Mouse (Mus musculus) spleen, postnatal 10 days (tissue): ENCODE measurements around the gene Gltp.

Experiments
- DNase-seq, 2 experiments: peaks; one replicate each; pipeline ENCODE4 v3.0.0; 2021 to 2022; ENCODE audit warnings: low spot score in 2 of 2

The Gltp gene

GRCm38 (mm10) chr5:114658255-114658654 is 32.5 kb downstream of the Gltp start, which contains the start of gene Trpv4:
Trpv4 (minus strand) TSS chr5:114658421.
- DNase-seq: no peak

GRCm38 (mm10) chr5:114657426-114657825 is 33.4 kb downstream of the Gltp start:
- no peak for DNase-seq

DNA sequence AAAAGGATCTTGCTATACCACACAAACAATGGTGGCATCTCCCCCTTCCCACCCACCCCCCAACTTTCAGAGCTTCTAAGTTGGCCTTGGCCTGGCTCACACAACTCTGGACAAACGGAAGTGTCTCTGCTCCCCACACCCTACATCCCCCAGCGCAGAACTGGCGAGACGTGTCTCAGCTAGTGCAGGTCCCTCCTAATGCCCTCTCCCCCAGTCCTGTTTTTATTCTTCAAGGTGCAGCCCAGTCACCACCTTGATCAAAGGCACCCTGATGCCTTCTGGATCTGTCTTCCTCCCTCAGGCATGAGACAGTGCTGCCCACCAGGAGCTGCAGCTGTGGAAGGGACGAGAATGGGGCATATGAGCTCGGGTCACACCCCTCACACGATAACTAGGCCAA is 34.5 kb downstream of the Gltp start:
- no peak for DNase-seq

DNA sequence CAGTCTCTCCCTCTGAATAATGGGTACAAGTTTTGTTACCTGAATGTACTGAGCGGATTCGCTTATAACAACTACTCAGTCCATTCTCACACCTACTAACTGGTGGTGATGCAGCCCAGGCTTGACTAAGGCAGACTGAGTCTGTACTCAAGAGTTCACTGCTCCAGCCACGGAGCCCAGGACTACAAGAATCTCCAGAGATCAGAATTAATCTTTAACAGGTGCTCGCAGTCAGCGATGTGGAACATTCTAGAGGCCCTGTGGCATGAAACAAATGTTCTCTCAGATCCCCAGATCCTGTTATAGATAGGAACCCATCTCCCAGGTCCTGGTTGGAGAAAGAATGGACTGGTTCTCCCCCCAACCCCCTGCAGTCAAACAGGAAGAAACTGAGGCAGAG is 35.1 kb downstream of the Gltp start:
- DNase-seq: no peak

DNA sequence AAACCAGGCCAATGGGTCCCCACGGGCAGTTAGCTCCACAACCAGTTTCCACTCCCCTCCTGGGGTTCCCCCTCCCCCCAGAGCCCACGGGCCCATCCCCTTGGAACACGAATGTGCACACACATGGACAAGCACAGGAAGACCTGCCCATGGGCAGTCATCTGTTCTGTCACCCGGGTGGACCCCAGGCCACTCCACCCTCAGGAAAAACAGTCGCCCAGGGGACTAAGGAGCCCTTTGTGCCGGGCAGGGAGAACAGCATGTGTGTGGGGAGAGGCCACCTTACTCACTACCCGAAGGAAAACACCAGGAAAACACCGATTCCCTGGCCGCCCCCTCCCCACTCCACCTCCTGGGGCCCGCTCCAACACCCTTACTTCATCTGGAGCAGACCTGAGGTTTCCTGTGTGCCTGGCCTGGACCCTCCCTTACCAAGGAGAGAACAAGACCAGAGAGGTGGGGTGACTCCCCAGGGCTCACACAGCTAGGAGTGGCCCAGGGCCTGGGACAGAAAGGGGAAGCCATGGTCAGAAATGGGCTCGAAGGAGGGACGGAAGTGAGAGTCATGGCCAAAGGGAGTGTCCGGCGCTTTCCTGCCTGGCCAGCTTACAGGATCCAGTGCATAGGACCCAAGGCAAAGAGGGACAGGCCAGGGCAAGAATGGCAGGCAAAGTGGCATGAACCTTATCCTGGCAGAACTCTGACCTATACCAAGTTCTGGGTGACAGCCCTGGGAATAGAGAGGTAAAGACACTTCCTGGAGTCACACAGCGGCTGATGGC is 36.9 kb downstream of the Gltp start:
- no peak for DNase-seq

DNA sequence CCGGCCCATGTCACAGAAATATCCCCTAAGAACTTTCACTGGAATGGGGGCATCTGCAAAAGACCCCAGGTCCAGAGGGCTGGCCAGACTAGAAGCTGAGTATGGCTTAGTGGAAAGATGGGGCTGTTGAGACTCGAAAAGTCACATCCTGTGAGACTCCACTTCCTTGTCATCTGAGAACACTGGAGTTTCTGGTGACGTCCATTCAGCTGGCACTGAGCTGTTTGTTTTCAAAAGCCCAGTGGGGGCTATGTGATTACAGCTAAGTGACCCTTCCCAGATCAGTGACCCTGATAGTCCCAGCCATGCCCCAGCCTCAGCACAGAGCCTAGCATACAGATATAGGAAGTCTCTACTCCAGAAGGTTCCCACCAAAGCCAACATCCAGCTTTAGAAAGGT is 39.3 kb downstream of the Gltp start:
- no peak for DNase-seq

DNA sequence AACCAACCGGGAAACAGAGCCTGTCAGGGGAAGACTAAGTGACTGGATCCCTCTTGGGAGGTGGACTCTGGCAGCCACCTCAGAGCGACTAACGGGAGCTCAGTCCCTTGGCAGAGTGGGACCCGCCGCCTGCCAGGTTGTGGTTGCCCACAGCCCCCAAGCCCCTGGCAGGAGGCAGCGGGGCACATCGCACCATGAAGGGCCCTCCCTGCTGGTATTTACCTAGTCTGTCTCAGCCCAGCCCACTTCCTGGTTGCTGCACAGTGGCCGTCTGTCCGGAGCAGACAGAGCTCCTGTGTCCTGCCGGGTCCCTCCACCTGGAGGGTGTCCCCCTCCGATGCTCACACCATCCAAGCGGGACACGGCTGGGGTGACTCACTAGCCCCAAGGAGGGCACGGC is 39.8 kb downstream of the Gltp start:
- no peak for DNase-seq

DNA sequence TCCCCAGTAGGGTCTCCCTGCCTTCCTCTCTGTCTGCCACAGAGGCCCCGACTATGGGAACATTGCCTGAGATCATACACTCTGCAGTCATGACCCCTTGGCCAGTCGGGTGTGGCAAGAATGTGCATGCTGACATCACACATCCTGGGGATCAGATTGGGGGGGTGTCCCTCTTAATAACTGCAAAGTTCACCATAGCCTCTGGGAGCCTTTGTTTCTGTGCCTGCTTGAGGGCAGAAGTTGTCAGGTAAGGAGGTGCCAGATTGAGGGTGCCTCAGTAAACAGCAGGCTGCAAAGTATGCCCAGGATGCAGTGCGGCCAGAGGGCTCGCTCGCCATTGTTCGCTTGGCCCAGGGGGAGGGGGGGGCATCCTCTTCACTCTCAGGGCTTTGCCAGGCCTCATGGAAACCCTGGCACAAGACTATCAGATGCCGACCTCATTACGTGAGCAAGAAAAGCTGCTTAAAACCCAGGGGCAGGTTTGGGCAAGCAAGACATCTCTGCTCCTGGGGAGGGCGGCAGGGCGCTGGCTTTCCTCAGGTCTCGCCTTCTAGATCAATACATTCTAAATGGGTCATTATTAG is 42.0 kb downstream of the Gltp start:
- no peak for DNase-seq

DNA sequence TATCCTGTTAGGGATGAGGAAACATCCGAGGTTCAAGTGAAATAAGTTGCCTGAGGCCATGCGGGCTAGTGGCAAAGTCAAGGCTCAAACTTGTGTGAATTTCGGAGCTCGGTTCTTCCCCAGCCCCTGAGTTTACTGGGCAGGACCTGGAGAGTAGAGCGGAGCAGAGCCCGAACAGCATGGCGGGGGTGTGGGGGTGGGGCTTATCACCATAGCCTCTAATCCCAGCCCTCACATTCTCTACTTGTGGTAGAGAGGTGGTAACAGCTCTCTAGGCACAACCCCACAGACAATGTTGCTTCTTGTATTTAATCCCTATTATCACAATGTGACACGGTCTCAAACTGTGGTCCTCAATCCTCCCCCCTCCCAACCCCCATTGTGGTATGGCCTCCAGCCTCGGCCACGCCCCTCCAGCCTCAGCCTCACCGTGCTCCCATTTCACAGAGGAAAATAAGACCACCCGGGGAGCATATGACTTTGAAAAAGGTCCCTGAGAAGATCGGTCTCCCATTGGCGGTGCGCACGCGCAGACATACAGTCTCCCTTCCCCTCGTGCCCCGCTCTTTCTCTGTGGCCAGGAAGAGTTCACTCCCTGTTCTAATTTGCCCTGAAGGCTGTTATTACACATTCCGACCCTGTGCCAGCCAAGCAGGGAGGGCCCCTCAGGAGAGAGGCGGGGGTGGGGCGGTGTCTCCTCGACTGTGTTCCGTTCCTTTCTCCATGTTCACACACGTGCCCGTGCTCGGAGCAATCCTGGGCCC is 43.4 kb downstream of the Gltp start:
- peak in 1 of 2 experiments; percentile 34 for DNase-seq

DNA sequence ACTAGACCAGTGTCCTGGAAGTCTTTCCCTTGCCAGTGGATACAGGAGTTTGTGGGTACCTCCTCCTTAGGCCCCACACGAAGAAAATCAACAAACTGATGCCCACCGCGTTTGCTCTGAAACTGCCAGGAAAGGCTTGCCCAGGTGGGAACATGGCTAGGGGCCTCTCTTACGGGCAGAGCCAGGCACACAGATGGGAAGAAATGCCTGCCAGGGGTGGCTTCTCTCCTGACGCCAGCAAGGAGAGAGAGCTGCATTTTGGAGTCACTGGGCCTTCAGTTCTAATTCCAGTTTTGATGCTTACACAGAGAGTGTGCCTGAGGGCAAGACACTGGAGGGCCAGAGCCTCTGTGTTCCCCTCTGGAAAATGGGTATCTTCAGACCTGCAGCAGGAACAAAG is 44.9 kb downstream of the Gltp start:
- no peak for DNase-seq

DNA sequence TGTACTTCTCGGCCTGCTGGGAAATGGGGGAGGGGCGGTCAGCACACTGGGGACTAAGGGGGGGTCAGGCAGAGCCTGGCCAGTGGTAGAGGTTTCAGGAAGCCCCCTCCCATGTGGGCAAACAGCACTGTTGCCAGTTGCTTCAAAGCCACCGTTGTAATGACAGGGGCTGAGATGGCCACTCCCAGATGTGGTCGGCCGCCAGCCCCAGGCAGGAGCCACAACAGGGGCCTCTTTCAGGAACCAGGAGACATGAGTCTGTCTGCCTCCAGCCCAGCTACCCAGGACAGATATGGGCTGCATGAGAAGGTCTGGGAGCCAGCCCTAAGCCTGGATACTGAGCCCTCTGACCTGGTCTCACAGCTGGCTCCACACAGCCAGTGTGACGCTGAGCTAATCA is 45.9 kb downstream of the Gltp start:
- DNase-seq: no peak

DNA sequence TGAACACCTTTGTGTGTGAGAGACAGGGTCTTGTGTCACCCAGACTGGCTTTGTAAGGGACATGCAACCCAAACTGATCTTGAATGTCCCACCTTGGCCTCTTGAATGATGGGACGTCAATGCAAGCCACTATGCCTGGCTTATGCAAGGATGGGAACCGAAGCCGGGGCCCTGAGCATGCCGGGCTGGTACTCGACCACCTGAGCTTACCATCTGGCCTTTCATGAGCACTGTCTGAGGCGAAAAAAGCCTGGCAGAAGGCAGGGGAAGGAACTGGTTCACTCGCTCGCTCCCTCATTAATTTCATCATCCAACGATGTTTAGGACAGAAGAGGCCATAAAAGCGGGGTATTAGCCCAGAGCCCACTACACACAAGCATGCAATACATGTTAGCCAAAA is 50.0 kb downstream of the Gltp start:
- no peak for DNase-seq

- DNase-seq: no peak
Observed at GRCm38 (mm10) chr5:114639645-114639957, 51.2 kb downstream of the Gltp start.

DNA sequence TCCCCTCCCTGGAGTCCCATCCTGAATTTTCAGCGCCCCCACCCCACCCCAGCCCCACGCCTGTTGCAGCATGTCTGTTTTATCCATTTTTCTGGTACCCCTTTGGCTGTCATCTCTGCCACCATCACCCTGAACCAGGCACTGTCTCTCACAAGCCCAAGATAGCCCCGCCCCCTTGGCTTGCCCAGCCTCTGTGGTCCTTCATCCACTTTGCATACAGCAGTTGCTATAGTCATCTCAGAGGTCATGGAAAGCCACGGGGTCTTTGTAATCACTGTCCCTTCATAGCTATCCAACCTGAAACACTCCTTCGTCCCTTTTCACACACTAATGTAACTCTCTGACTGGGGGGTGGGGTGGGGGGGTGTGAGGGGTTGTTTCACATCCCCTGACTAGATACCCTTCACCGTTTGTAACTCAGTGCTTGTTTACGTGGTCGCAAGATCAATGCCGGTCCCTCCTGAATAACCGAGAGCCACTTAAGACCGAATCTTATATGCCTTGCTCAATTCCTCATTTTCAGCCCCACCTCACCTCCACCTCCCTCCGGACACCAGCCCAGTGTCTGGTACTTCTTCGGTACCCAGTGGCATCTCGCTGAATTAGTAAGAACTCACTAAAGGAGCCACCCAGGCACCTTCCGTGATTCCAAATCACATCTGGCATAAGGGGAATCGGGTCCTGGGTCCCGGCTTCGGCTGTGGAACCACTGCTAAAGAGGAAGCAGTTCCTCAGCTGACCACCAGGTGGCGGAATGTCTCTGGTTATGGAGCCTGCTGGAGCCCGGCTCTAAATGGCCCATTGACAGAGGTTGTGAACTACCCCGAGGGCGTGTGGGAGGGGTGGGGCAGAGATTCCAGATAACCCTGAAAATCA is 51.8 kb downstream of the Gltp start:
- peak; percentile 82 to 90 for DNase-seq

DNA sequence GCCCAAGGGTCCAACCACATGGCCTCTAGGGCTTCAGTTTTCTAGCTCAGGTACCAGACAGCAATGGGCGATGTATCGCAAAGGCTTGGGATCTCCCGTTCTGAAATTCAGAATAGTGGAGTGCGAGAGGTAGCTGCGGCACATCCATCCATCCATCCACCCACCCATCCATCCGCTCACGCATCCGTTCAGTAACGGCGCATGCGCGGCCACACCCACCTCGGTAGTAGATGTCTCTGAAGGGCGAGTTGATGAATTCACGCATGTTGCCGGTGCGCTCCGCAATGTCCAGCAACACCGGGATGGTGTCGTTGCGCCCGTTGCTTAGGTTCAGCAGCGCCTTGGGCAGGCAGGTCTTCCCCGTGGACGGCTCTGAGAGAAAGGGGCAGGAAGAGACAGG is 54.7 kb downstream of the Gltp start:
- no peak for DNase-seq

GRCm38 (mm10) chr5:114631336-114631735 is 59.4 kb downstream of the Gltp start:
- peak in 1 of 2 experiments; percentile 68 for DNase-seq

DNA sequence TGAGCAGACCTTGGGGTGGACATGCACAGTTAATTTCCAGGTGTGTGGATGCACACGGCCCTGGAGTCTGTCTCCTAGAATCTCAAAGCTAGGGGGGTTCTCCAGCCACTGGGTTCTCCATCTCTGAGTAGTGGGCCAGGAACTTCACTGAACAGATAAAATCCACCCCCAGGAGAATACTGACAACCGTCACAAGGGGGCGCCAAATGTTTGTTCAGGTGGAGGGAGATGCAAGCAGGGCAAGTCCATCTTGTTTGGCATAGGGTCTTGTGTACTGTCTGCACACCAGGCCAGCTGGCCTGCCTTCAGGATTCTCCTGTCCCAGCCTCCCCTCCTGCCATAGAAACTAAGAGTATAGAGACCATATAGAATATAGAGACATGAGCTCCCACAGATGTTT is 65.2 kb downstream of the Gltp start:
- DNase-seq: peak; percentile 57 to 82

GRCm38 (mm10) chr5:114620305-114620704 is 70.5 kb downstream of the Gltp start:
- no peak for DNase-seq
